Mouse (Mus musculus): ENCODE data around the gene Ston2. TPM values are rescaled to one million over a fixed set of nuclear protein-coding genes. Genes with fewer than 3 reads are reported as not detected.

Ston2 gene
- polyA plus RNA-seq, 1 experiment from 2014 or later, result 5.6 TPM

GRCm38 (mm10) chr12:91641133-91641532 is 147.1 kb downstream of the Ston2 start:
- Histone ChIP-seq H3K36me3 (replicated peaks; ENCODE audit: insufficient read depth, low read length) (no peaks in the 10 kb centered on the region), H3K9me3 (ENCODE audit: low read length) (no peaks in the 10 kb centered on the region), H3K4me2 (ENCODE audit: low read depth, low read length) (peak overlapping the region; percentile 44; the same call in 1 of the 2 replicates), H3K4me3 (ENCODE audit: low read depth, low read length) (no peak overlapping the region), H3K27ac (ENCODE audit: low read depth) (no peak overlapping the region), H3K27me3 (ENCODE audit: insufficient read depth, low read length) (no peaks in the 10 kb centered on the region), H3K9ac (replicated peaks) (no peak overlapping the region), H3K4me1 (ENCODE audit: insufficient read depth) (peaks cover 8% of the 10 kb centered on the region)
- TF ChIP-seq CTCF (IDR thresholded peaks at IDR 0.05; ENCODE audit: low read depth), result no peak
- no peak for TF ChIP-seq EP300 (IDR thresholded peaks at IDR 0.05; ENCODE audit: low read depth)
- 73% methylated on average over 5 of the region's 7 CpGs for WGBS (ENCODE audit: insufficient replicate concordance)
- DNase-seq, result no peak
- no peak for ATAC-seq

DNA sequence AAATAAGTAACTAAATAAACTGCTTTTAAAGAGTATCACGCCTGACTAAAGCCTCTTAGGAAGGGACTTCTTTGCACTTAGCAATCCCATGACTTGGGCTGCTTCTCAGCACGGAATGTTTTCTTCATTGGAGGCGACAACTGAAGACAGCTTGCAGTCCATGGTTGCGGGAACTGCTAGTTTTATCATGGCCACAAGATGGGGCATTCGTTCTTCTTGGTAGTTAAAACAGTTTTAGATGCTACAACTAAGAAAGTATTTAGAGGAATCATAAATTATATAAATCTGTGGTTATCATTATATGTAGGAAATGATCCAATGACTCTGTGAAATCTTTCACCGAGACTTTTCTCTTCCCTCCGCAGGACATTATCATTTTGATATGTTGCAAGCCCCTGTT is 147.5 kb downstream of the Ston2 start:
- TF ChIP-seq EP300 (IDR thresholded peaks at IDR 0.05; ENCODE audit: low read depth) (no peak), CTCF (IDR thresholded peaks at IDR 0.05; ENCODE audit: low read depth) (peak; percentile 72)
- ATAC-seq (no peak), DNase-seq (peak; percentile 44)
- 48% methylated on average over 7 of the region's 7 CpGs for WGBS (ENCODE audit: insufficient replicate concordance)
- no peak overlapping the region for H3K4me3 ChIP-seq (ENCODE audit: low read depth, low read length)
- H3K4me1 ChIP-seq (ENCODE audit: insufficient read depth), result peaks cover 8% of the 10 kb centered on the region
- no peak overlapping the region for H3K9ac ChIP-seq (replicated peaks)
- no peaks in the 10 kb centered on the region for H3K36me3 ChIP-seq (replicated peaks; ENCODE audit: insufficient read depth, low read length)
- H3K9me3 ChIP-seq (ENCODE audit: low read length), result no peaks in the 10 kb centered on the region
- no peak overlapping the region for H3K27ac ChIP-seq (ENCODE audit: low read depth)
- no peaks in the 10 kb centered on the region for H3K27me3 ChIP-seq (ENCODE audit: insufficient read depth, low read length)
- no peak overlapping the region for H3K4me2 ChIP-seq (ENCODE audit: low read depth, low read length)

DNA sequence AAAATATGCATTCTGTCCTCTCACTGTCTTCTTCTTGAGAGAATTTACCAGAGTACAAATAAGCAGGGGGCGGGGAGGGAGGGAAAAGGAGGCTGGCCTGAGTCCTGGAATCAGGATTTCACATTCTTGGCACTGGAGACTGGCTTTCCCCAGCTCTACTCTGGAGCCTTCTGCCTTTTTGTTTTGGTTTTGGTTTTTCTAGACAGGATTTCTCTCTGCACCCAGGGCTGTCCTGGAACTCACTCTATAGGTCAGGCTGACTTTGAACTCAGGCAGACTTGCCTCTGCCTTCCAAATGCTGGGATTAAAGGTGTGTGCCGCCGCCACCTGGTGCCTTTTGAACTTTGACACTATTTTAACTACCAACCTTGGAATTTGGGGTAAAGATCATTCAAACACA is 149.8 kb downstream of the Ston2 start:
- 59% methylated on average over 3 of the region's 3 CpGs for WGBS (ENCODE audit: insufficient replicate concordance)
- no peak for DNase-seq
- TF ChIP-seq CTCF (IDR thresholded peaks at IDR 0.05; ENCODE audit: low read depth) (no peak), EP300 (IDR thresholded peaks at IDR 0.05; ENCODE audit: low read depth) (no peak)
- H3K27me3 ChIP-seq (ENCODE audit: insufficient read depth, low read length), result no peaks in the 10 kb centered on the region
- no peak overlapping the region for H3K4me2 ChIP-seq (ENCODE audit: low read depth, low read length)
- H3K4me3 ChIP-seq (ENCODE audit: low read depth, low read length), result no peak overlapping the region
- H3K4me1 ChIP-seq (ENCODE audit: insufficient read depth), result peaks cover 8% of the 10 kb centered on the region
- no peaks in the 10 kb centered on the region for H3K36me3 ChIP-seq (replicated peaks; ENCODE audit: insufficient read depth, low read length)
- ATAC-seq, result peak; percentile 71
- no peaks in the 10 kb centered on the region for H3K9me3 ChIP-seq (ENCODE audit: low read length)
- no peak overlapping the region for H3K9ac ChIP-seq (replicated peaks)
- 0 out of 2 replicates have a peak overlapping the region, but pooled peaks have one; percentile 39 for H3K27ac ChIP-seq (ENCODE audit: low read depth)

- Histone ChIP-seq H3K9ac (replicated peaks) (no peak overlapping the region), H3K27ac (ENCODE audit: low read depth) (peak overlapping the region; percentile 13), H3K4me2 (ENCODE audit: low read depth, low read length) (0 out of 2 replicates have a peak overlapping the region, but pooled peaks have one; percentile 14), H3K4me1 (ENCODE audit: insufficient read depth) (peaks cover 8% of the 10 kb centered on the region), H3K27me3 (ENCODE audit: insufficient read depth, low read length) (no peaks in the 10 kb centered on the region), H3K9me3 (ENCODE audit: low read length) (no peaks in the 10 kb centered on the region), H3K36me3 (replicated peaks; ENCODE audit: insufficient read depth, low read length) (no peaks in the 10 kb centered on the region), H3K4me3 (ENCODE audit: low read depth, low read length) (no peak overlapping the region)
- DNase-seq (no peak), ATAC-seq (peak; percentile 54)
- WGBS (ENCODE audit: insufficient replicate concordance), result 61% methylated on average over 12 of the region's 12 CpGs
- no peak for TF ChIP-seq EP300 (IDR thresholded peaks at IDR 0.05; ENCODE audit: low read depth)
- TF ChIP-seq CTCF (IDR thresholded peaks at IDR 0.05; ENCODE audit: low read depth), result no peak
Observed at GRCm38 (mm10) chr12:91637136-91637909, 150.9 kb downstream of the Ston2 start.

GRCm38 (mm10) chr12:91626482-91626881 is 161.7 kb downstream of the Ston2 start:
- Histone ChIP-seq H3K4me3 (ENCODE audit: low read depth, low read length) (no peak overlapping the region), H3K27ac (ENCODE audit: low read depth) (no peak overlapping the region), H3K27me3 (ENCODE audit: insufficient read depth, low read length) (no peaks in the 10 kb centered on the region), H3K4me1 (ENCODE audit: insufficient read depth) (no peaks in the 10 kb centered on the region), H3K9ac (replicated peaks) (no peak overlapping the region), H3K9me3 (ENCODE audit: low read length) (no peaks in the 10 kb centered on the region), H3K36me3 (replicated peaks; ENCODE audit: insufficient read depth, low read length) (no peaks in the 10 kb centered on the region), H3K4me2 (ENCODE audit: low read depth, low read length) (no peak overlapping the region)
- no peak for ATAC-seq
- TF ChIP-seq EP300 (IDR thresholded peaks at IDR 0.05; ENCODE audit: low read depth) (no peak), CTCF (IDR thresholded peaks at IDR 0.05; ENCODE audit: low read depth) (no peak)
- 79% methylated on average over 5 of the region's 5 CpGs for WGBS (ENCODE audit: insufficient replicate concordance)
- no peak for DNase-seq

DNA sequence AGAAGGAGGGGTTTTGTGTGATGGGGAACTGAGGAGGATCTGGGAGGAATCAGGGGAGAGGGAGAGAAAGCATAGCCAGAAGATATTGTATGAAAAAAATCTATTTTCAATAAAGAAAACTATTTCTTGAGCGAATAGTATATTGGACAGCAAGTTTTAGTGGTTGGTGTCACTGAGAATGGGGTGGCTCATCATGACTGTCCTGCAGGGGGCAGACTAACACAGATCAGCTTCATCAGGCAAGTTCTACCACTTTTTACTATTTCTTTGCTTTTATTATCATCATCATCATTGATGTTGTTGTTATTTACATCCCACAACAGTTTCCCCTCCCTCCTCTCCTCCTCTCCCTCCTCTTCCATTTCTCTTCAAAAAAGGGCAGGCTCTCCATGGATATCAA is 163.2 kb downstream of the Ston2 start:
- DNase-seq (peak; percentile 48), ATAC-seq (no peak)
- H3K9ac ChIP-seq (replicated peaks), result no peak overlapping the region
- H3K4me2 ChIP-seq (ENCODE audit: low read depth, low read length), result no peak overlapping the region
- H3K4me1 ChIP-seq (ENCODE audit: insufficient read depth), result no peaks in the 10 kb centered on the region
- no peak overlapping the region for H3K4me3 ChIP-seq (ENCODE audit: low read depth, low read length)
- H3K9me3 ChIP-seq (ENCODE audit: low read length), result no peaks in the 10 kb centered on the region
- no peaks in the 10 kb centered on the region for H3K27me3 ChIP-seq (ENCODE audit: insufficient read depth, low read length)
- H3K27ac ChIP-seq (ENCODE audit: low read depth), result no peak overlapping the region
- peak; percentile 76 for TF ChIP-seq CTCF (IDR thresholded peaks at IDR 0.05; ENCODE audit: low read depth)
- no peak for TF ChIP-seq EP300 (IDR thresholded peaks at IDR 0.05; ENCODE audit: low read depth)
- 42% methylated on average over 1 of the region's 1 CpGs for WGBS (ENCODE audit: insufficient replicate concordance)
- H3K36me3 ChIP-seq (replicated peaks; ENCODE audit: insufficient read depth, low read length), result no peaks in the 10 kb centered on the region
